Mouse (Mus musculus) spleen, adult 2 months (tissue): ENCODE measurements around the gene Dhps.

Source experiments
- CTCF ChIP-seq: fragments of 200-500 bp; IDR thresholded peaks from 2 replicates; pipeline ENCODE4 v1.5.1; 2011; ENCODE audit warnings: mild to moderate bottlenecking, inconsistent platforms; ENCODE audit not compliant: insufficient read depth, insufficient read length, insufficient replicate concordance; ENCODE audit errors: extremely low read depth
- POLR2A ChIP-seq: fragments of 200-500 bp; IDR thresholded peaks from 2 replicates; pipeline ENCODE4 v1.6.1; 2011; ENCODE audit warnings: low read depth, low read length, inconsistent platforms

DNA sequence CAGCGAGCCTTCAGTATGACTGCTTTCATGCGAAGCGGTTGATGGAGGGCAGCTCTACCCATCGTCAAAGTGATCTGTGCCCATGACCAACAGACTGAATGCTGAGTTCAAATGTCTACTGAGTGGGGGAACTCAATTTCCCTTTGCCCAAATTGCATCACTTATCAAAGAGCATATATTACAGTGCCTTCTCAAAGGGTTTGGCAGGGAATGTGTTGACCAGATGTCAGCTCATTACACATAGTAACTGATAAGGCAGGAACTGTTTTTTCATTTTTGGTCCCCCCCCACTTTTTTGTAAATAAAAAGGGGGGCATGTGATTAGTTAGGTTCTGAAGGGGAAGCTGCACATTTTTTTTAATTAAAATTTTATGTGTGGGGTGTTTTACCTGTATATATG is 9.0 kb upstream of the Dhps start:
- no peak for TF ChIP-seq POLR2A
- TF ChIP-seq CTCF: no peak
